Mouse (Mus musculus) ovary, adult 10 weeks (tissue): ENCODE results near the gene Rhoa. TPM values are rescaled to one million over a fixed set of nuclear protein-coding genes. Genes with fewer than 3 reads are reported as not detected.

ENCODE experiments used
- polyA plus RNA-seq: library from polyadenylated mRNA; stranded (reverse); fragments of 350-450 nt; fragmentation: Illumina TruSeq; extraction: RNeasy Lipid Tissue Mini Kit (QIAGEN cat#74804); gene quantifications from one replicate; pipeline ENCODE4 v1.2.3, GENCODE M21; 2014

Gene Rhoa
- 612 TPM for polyA plus RNA-seq

GRCm38 (mm10) chr9:108305629-108306520 lies at the start of gene Rhoa, which contains the start of gene Tcta:
TSS of gene Rhoa (plus strand) at chr9:108306129.
TSS of gene Tcta (minus strand) at chr9:108306160.

DNA sequence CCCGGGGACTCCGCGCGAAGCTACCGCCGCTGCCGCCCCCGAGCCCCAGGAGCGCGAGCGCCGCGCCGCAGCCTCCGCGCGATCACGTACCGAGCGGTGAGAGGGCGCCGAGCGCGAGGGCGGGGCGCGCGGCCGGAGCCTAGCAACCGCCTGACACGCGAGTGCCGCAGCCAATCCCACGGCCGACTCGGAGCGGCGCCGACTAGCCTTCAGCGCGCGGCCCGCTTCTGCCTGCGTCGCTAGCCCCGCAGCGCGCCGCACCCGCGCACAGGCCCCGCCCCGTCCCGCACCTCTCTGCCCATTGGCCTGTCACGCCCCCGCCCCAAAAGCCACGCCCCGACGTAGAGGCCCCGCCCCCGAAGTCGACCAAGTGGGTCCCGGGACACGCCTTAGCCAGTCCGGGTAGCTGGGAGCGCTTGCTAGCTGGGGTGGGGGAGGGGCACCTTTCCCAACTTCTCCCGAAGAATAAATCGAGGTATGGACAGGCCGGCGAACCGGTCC lies 42.2 kb upstream of the Rhoa start, which contains the start of gene Dag1:
Dag1 (minus strand) TSS at position 269 of the 501 bp plus-strand sequence.

DNA sequence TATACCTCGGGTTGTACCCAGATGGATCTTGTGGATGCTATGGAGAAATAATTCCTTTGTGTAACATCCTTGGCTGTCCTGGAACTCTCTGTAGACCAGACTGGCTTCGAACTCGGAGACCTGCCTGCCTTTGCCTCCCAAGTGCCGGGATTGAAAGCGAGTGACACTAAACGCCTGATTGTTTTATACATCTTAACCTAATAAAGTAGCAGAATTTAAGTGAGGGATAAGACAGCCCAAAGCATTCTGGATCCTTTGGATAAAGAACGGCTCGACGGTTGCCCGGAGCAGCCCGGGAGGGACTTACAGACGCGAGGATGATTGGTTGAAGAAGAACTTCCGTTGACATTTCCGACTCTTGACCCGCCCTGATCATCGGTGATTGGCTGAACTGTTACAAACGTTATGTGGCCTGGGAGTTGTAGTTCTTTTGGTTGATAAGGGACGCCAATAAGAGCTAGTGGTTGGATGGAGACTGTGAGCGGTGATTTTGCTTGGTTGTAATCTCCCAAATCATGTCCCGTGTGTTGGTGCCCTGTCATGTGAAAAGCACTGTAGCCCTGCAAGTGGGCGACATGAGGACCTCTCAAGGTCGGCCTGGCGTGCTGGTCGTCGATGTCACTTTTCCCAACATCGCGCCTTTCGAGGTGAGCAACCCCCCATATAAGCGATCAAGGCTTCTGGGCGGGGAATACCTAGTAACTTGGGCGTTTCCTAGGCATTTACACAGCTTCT lies 15.7 kb upstream of the Rhoa start, which contains the start of gene Nicn1:
Nicn1 (plus strand) TSS at position 414 of the 735 bp plus-strand sequence.

GRCm38 (mm10) chr9:108296453-108297355 lies 9.2 kb upstream of the Rhoa start, which contains the start of gene Amt:
TSS of gene Amt (plus strand) at chr9:108296853.

GRCm38 (mm10) chr9:108338886-108339781 lies 33.2 kb downstream of the Rhoa start, which contains the start of gene Gpx1:
TSS of gene Gpx1 (plus strand) at chr9:108338903.

GRCm38 (mm10) chr9:108347540-108348289 lies 41.8 kb downstream of the Rhoa start, which contains the start of gene Usp4:
TSS of gene Usp4 (plus strand) at chr9:108347853.

Other genes starting within 250 kb of the Rhoa start
- gene Mst1, start 225.7 kb upstream of the Rhoa start, polyA plus RNA-seq = not detected
- gene Rnf123, start 222.8 kb upstream of the Rhoa start, polyA plus RNA-seq = 0.43 TPM
- gene Apeh, start 211.5 kb upstream of the Rhoa start, polyA plus RNA-seq = 10.7 TPM
- 0.09 TPM for gene Bsn, start 115.7 kb upstream of the Rhoa start, polyA plus RNA-seq
- 136 TPM for gene Dag1, start 42.2 kb upstream of the Rhoa start, polyA plus RNA-seq
- 21.4 TPM for gene Nicn1, start 15.7 kb upstream of the Rhoa start, polyA plus RNA-seq
- 0.88 TPM for gene Amt, start 9.3 kb upstream of the Rhoa start, polyA plus RNA-seq
- gene Tcta, start within 50 bp of the Rhoa start, polyA plus RNA-seq = 5.5 TPM
- gene Gpx1, start 32.8 kb downstream of the Rhoa start, polyA plus RNA-seq = 8.7 TPM
- 50.8 TPM for gene Usp4, start 41.7 kb downstream of the Rhoa start, polyA plus RNA-seq
- 0.91 TPM for gene 1700102P08Rik, start 86.7 kb downstream of the Rhoa start, polyA plus RNA-seq
- gene Ccdc36, start 122.4 kb downstream of the Rhoa start, polyA plus RNA-seq = 0.20 TPM
- not detected for gene BC048562, start 130.4 kb downstream of the Rhoa start, polyA plus RNA-seq
- 4.3 TPM for gene Ccdc71, start 154.4 kb downstream of the Rhoa start, polyA plus RNA-seq
- gene Klhdc8b, start 155.5 kb downstream of the Rhoa start, polyA plus RNA-seq = 0.66 TPM
- gene Lamb2, start 173.6 kb downstream of the Rhoa start, polyA plus RNA-seq = 5.2 TPM
- gene Usp19, start 184.5 kb downstream of the Rhoa start, polyA plus RNA-seq = 7.3 TPM
- 93.6 TPM for gene Qars, start 201.6 kb downstream of the Rhoa start, polyA plus RNA-seq
- gene Qrich1, start 210.7 kb downstream of the Rhoa start, polyA plus RNA-seq = 63.5 TPM